Mouse (Mus musculus): ENCODE results near the gene Hif3a. TPM values are rescaled to one million over a fixed set of nuclear protein-coding genes. Genes with fewer than 3 reads are reported as not detected.

Gene Hif3a
- polyA plus RNA-seq, 1 experiment, result 11.9 TPM

DNA sequence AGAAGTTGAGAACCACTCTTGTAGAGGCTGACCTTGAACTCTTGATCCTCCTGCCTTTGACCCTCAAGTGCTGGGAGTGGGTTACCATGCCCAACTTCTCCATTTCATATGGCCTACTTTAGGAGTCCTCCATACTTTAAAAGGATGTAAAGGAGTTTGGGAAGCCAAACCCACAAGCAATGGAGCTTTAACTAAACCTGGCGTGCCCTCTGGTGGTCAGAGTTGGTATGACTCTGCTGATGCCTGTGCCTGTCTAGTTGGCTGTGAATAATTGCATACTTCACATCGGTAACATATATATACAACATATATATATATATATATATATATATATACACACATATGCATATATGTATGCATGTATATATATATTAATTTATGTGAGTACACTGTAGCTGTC lies 4.2 kb upstream of the Hif3a start:
- Histone ChIP-seq H3K4me1 (ENCODE audit: control insufficient read depth, insufficient read depth, low read length) (no peaks in the 10 kb centered on the region), H3K4me3 (ENCODE audit: low read depth, low read length) (no peak overlapping the region), H3K9me3 (replicated peaks; ENCODE audit: control insufficient read depth, insufficient read depth, low read length, poor library complexity, severe bottlenecking) (no peaks in the 10 kb centered on the region), H3K9ac (ENCODE audit: low read depth, poor library complexity, severe bottlenecking) (no peak overlapping the region), H3K36me3 (ENCODE audit: control insufficient read depth, insufficient read depth, low read length, poor library complexity, severe bottlenecking) (no peaks in the 10 kb centered on the region), H3K27me3 (ENCODE audit: control insufficient read depth, insufficient read depth, low read length, poor library complexity, severe bottlenecking) (no peaks in the 10 kb centered on the region), H3K27ac (ENCODE audit: insufficient read depth, low read length) (no peak overlapping the region)
- TF ChIP-seq CTCF (IDR thresholded peaks at IDR 0.05; ENCODE audit: low read depth, low read length) (peak; percentile 67), EP300 (IDR thresholded peaks at IDR 0.05; ENCODE audit: insufficient read depth, low read depth, low read length) (no peak), POLR2A (IDR thresholded peaks at IDR 0.05; ENCODE audit: insufficient read depth, low read length) (no peak)

DNA sequence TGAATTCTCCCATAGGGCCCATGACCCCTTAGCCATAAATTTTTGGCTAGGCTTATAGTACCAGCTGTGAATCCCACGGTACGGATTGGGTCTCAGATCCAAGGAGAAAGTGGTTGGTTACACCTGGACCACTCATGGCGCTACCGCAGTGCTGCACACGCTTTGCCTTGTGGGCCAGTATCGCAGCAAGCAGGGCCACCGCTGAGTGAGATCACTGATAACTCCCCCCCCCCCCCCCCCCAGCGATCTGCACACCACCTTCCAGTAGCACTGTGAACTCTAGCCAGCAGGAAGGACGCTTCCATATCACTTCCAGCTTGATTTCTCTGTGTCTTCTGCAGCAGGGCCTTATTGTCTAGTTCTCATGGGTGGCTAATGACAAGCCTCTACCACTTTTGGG lies 3.4 kb upstream of the Hif3a start:
- no peak overlapping the region for H3K27ac ChIP-seq (ENCODE audit: insufficient read depth, low read length)
- no peak for TF ChIP-seq EP300 (IDR thresholded peaks at IDR 0.05; ENCODE audit: insufficient read depth, low read depth, low read length)
- TF ChIP-seq CTCF (IDR thresholded peaks at IDR 0.05; ENCODE audit: low read depth, low read length), result no peak
- no peak for TF ChIP-seq POLR2A (IDR thresholded peaks at IDR 0.05; ENCODE audit: insufficient read depth, low read length)
- no peak overlapping the region for H3K4me3 ChIP-seq (ENCODE audit: low read depth, low read length)
- H3K27me3 ChIP-seq (ENCODE audit: control insufficient read depth, insufficient read depth, low read length, poor library complexity, severe bottlenecking), result no peaks in the 10 kb centered on the region
- H3K36me3 ChIP-seq (ENCODE audit: control insufficient read depth, insufficient read depth, low read length, poor library complexity, severe bottlenecking), result no peaks in the 10 kb centered on the region
- H3K9me3 ChIP-seq (replicated peaks; ENCODE audit: control insufficient read depth, insufficient read depth, low read length, poor library complexity, severe bottlenecking), result no peaks in the 10 kb centered on the region
- no peak overlapping the region for H3K9ac ChIP-seq (ENCODE audit: low read depth, poor library complexity, severe bottlenecking)
- H3K4me1 ChIP-seq (ENCODE audit: control insufficient read depth, insufficient read depth, low read length), result no peaks in the 10 kb centered on the region

DNA sequence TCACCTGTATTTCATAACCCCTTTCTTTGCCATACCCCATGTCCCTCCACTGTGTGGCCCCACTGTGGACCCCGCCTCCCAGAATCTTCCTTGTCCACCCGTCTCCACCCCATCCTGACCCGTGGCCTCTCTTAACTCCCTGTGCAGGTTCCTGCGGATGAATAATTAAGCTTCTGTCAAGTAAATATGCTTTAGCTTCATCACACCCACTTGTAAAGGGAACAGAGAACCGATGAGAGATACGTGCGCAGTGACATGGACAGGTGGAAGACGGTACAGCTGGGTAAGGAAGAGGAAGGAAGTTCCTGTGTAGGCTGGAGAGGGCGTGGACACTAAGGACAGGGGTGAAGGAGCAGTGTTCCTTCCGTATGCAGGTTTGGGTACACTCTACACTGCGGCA lies 618 bp upstream of the Hif3a start:
- Histone ChIP-seq H3K36me3 (ENCODE audit: control insufficient read depth, insufficient read depth, low read length, poor library complexity, severe bottlenecking) (no peaks in the 10 kb centered on the region), H3K27ac (ENCODE audit: insufficient read depth, low read length) (no peak overlapping the region)

DNA sequence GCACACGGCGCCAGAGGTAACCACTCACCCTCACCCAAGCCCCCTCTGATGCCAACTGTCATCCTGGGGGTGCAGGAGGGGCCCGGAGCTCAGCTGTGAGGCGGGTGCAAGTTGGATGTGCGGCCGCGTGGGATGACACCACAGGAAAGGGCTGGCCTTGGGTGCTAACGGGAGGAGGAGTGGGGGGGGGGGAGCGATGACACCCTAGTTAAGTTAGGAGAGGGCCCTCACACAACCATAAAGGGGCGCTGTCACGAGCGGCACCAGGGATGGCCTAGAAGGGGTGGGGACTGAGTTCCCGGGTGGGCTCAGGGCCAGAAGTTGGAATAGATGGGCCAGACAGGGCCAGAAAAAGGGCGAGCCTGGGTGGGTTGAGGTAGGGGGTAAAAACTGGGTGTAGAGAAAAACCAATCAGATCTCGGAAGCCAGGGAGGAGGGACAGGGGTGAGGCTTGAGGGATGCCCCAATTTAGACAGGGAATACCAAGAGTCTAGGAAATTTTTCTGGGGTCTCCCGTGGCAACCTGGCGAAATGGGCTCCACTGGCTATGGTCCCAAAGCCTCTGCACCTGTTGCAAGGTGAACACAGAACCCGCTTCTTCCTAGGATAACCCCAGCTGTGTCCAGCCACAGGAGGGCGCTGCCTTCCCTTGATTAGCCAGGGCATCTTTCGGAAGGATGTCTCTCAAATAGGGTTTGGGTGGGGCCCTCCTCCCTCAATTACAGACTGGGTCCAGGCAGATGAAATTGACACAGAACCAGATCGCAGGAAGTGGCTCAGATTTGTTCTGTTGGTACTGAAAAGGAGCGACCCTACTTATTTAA lies 1.2 kb downstream of the Hif3a start:
- H3K27me3 ChIP-seq (ENCODE audit: control insufficient read depth, insufficient read depth, low read length, poor library complexity, severe bottlenecking), result no peaks in the 10 kb centered on the region
- H3K4me3 ChIP-seq (ENCODE audit: low read depth, low read length), result no peak overlapping the region
- H3K4me1 ChIP-seq (ENCODE audit: control insufficient read depth, insufficient read depth, low read length), result peaks cover 1% of the 10 kb centered on the region
- H3K9me3 ChIP-seq (replicated peaks; ENCODE audit: control insufficient read depth, insufficient read depth, low read length, poor library complexity, severe bottlenecking), result no peaks in the 10 kb centered on the region
- peak; percentile 65 for TF ChIP-seq CTCF (IDR thresholded peaks at IDR 0.05; ENCODE audit: low read depth, low read length)
- no peak for TF ChIP-seq EP300 (IDR thresholded peaks at IDR 0.05; ENCODE audit: insufficient read depth, low read depth, low read length)
- TF ChIP-seq POLR2A (IDR thresholded peaks at IDR 0.05; ENCODE audit: insufficient read depth, low read length), result no peak
- H3K27ac ChIP-seq (ENCODE audit: insufficient read depth, low read length), result no peak overlapping the region
- no peak overlapping the region for H3K9ac ChIP-seq (ENCODE audit: low read depth, poor library complexity, severe bottlenecking)
- no peaks in the 10 kb centered on the region for H3K36me3 ChIP-seq (ENCODE audit: control insufficient read depth, insufficient read depth, low read length, poor library complexity, severe bottlenecking)

More for the DNA sequence above, 618 bp upstream of the Hif3a start:
- Histone ChIP-seq H3K27me3 (ENCODE audit: control insufficient read depth, insufficient read depth, low read length, poor library complexity, severe bottlenecking) (no peaks in the 10 kb centered on the region), H3K9me3 (replicated peaks; ENCODE audit: control insufficient read depth, insufficient read depth, low read length, poor library complexity, severe bottlenecking) (no peaks in the 10 kb centered on the region), H3K9ac (ENCODE audit: low read depth, poor library complexity, severe bottlenecking) (peak overlapping the region; percentile 36; the same call in 1 of the 2 replicates), H3K4me1 (ENCODE audit: control insufficient read depth, insufficient read depth, low read length) (peaks cover under 1% of the 10 kb centered on the region), H3K4me3 (ENCODE audit: low read depth, low read length) (peak overlapping the region; percentile 76)
- no peak for TF ChIP-seq POLR2A (IDR thresholded peaks at IDR 0.05; ENCODE audit: insufficient read depth, low read length)
- TF ChIP-seq CTCF (IDR thresholded peaks at IDR 0.05; ENCODE audit: low read depth, low read length), result no peak
- TF ChIP-seq EP300 (IDR thresholded peaks at IDR 0.05; ENCODE audit: insufficient read depth, low read depth, low read length), result no peak

DNA sequence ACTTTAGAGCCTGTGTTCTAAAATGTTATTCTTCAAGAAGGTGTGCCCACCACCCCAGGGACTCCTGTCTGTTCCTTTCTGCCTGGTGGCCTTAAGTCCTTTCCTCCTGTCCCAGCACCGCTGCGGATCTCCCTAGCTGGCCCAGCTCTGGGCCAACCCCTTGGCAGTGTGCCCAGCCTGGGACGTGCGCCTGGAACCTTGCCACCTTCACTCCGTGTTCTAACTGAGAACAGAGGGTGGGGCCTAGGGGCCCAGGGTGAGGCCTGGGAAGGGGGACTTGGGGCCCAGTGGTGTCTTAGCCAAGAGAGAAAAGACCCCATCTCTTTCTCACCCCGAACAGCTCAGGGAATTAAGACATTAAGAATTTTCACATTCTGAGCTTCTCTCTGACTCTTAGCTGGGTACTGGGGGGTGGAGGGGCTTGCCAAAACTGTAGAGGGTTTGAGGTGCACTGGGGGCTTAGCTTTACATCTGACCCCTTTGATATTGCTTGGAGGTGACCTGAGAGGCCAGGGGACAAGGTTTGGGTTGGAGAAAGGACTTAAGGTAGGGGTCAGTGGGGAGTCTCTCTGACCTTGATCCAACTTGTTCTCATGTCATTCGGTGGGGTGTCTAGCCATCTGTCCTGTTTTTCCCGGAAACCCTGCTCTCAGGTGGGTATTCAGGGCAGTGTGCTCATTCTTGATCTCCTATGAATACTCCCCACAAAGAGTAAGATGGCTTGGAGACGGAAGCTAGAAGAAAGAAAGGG lies 2.0 kb downstream of the Hif3a start:
- no peaks in the 10 kb centered on the region for H3K27me3 ChIP-seq (ENCODE audit: control insufficient read depth, insufficient read depth, low read length, poor library complexity, severe bottlenecking)
- no peak overlapping the region for H3K4me3 ChIP-seq (ENCODE audit: low read depth, low read length)
- no peak overlapping the region for H3K27ac ChIP-seq (ENCODE audit: insufficient read depth, low read length)
- H3K36me3 ChIP-seq (ENCODE audit: control insufficient read depth, insufficient read depth, low read length, poor library complexity, severe bottlenecking), result no peaks in the 10 kb centered on the region
- peaks cover 1% of the 10 kb centered on the region for H3K4me1 ChIP-seq (ENCODE audit: control insufficient read depth, insufficient read depth, low read length)
- H3K9me3 ChIP-seq (replicated peaks; ENCODE audit: control insufficient read depth, insufficient read depth, low read length, poor library complexity, severe bottlenecking), result no peaks in the 10 kb centered on the region
- no peak for TF ChIP-seq CTCF (IDR thresholded peaks at IDR 0.05; ENCODE audit: low read depth, low read length)
- no peak for TF ChIP-seq POLR2A (IDR thresholded peaks at IDR 0.05; ENCODE audit: insufficient read depth, low read length)
- no peak for TF ChIP-seq EP300 (IDR thresholded peaks at IDR 0.05; ENCODE audit: insufficient read depth, low read depth, low read length)
- H3K9ac ChIP-seq (ENCODE audit: low read depth, poor library complexity, severe bottlenecking), result no peak overlapping the region

DNA sequence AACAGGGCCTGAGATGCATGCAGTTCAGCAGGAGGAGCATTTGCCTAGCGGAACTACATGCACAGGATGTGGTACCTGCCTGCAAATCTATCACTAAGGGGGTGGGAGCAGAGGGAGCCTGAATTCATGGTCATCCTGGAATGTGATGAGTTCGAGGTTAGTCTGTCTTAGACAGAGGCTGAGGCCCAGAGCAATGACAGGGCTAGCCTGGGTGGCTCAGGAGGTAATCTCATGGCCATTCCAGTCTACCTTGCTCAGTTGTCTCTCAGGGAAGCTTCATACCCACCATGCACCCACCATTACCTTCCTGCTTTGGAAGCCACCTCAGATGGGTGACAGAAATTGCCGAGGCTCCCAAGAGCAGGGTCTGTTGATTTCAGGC lies 2.8 kb downstream of the Hif3a start:
- Histone ChIP-seq H3K9me3 (replicated peaks; ENCODE audit: control insufficient read depth, insufficient read depth, low read length, poor library complexity, severe bottlenecking) (no peaks in the 10 kb centered on the region), H3K9ac (ENCODE audit: low read depth, poor library complexity, severe bottlenecking) (no peak overlapping the region), H3K4me3 (ENCODE audit: low read depth, low read length) (no peak overlapping the region), H3K36me3 (ENCODE audit: control insufficient read depth, insufficient read depth, low read length, poor library complexity, severe bottlenecking) (no peaks in the 10 kb centered on the region), H3K27ac (ENCODE audit: insufficient read depth, low read length) (no peak overlapping the region), H3K4me1 (ENCODE audit: control insufficient read depth, insufficient read depth, low read length) (peaks cover 1% of the 10 kb centered on the region), H3K27me3 (ENCODE audit: control insufficient read depth, insufficient read depth, low read length, poor library complexity, severe bottlenecking) (no peaks in the 10 kb centered on the region)
- TF ChIP-seq EP300 (IDR thresholded peaks at IDR 0.05; ENCODE audit: insufficient read depth, low read depth, low read length) (no peak), POLR2A (IDR thresholded peaks at IDR 0.05; ENCODE audit: insufficient read depth, low read length) (no peak), CTCF (IDR thresholded peaks at IDR 0.05; ENCODE audit: low read depth, low read length) (no peak)
